Mouse (Mus musculus) small intestine, adult 2 months (tissue): Measurements from ENCODE around the gene Pou2f1.

Experiments used
- CTCF ChIP-seq: fragments of 200-500 bp; IDR thresholded peaks from 2 replicates; pipeline ENCODE4 v1.5.1; 2012; ENCODE audit warnings: low read depth, mild to moderate bottlenecking, control low read depth, inconsistent platforms, low read length, moderate library complexity, mixed read lengths; ENCODE audit not compliant: insufficient replicate concordance, insufficient read length; ENCODE audit errors: extremely low read depth
- POLR2A ChIP-seq: fragments of 200-500 bp; IDR thresholded peaks from 2 replicates; pipeline ENCODE4 v1.6.1; 2012; ENCODE audit warnings: low read depth, mild to moderate bottlenecking, control low read depth, inconsistent platforms, low read length, moderate library complexity

DNA sequence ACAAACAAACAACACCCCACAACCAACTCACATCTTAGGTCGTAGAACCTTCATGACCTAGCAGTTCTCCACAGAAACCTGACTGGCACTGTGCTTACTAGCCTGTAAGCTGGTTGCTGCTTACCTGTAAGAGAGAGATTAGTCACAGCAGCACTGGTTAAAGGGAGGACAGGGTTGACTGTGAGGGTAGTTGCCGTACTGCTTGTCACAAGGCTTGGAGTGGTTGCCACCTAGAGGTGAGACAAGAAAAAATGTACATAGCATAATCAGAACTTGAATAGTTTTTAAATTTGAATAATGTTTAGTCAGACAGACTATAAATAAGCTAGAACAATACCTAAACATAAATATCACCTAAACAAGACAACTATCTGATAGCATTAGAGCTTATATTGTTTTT, 110.8 kb downstream of the Pou2f1 start:
- TF ChIP-seq POLR2A (no peak), CTCF (no peak)
